Mouse (Mus musculus): Measurements from ENCODE around the gene 6030408B16Rik. TPM values are rescaled to one million over a fixed set of nuclear protein-coding genes. Genes with fewer than 3 reads are reported as not detected.

6030408B16Rik gene
- polyA plus RNA-seq, 1 experiment = not detected

GRCm38 (mm10) chr15:101333165-101333564 lies 40.2 kb downstream of the 6030408B16Rik start:
- peaks cover 6% of the 10 kb centered on the region for H3K27me3 ChIP-seq (ENCODE audit: control insufficient read depth)
- TF ChIP-seq GATA1 (IDR thresholded peaks at IDR 0.05; ENCODE audit: low read length) = no peak
- TF ChIP-seq TAL1 (IDR thresholded peaks at IDR 0.05; ENCODE audit: low read length) = no peak
- H3K36me3 ChIP-seq (ENCODE audit: control insufficient read depth) = no peaks in the 10 kb centered on the region
- H3K4me1 ChIP-seq (ENCODE audit: control insufficient read depth) = no peaks in the 10 kb centered on the region
- H3K9me3 ChIP-seq (ENCODE audit: control insufficient read depth, low read length) = no peaks in the 10 kb centered on the region
- no peak overlapping the region for H3K4me3 ChIP-seq (replicated peaks)

- no peaks in the 10 kb centered on the region for H3K36me3 ChIP-seq (ENCODE audit: control insufficient read depth)
- no peak overlapping the region for H3K4me3 ChIP-seq (replicated peaks)
- H3K9me3 ChIP-seq (ENCODE audit: control insufficient read depth, low read length) = no peaks in the 10 kb centered on the region
- H3K27me3 ChIP-seq (ENCODE audit: control insufficient read depth) = peaks cover 6% of the 10 kb centered on the region
- H3K4me1 ChIP-seq (ENCODE audit: control insufficient read depth) = no peaks in the 10 kb centered on the region
- TF ChIP-seq TAL1 (IDR thresholded peaks at IDR 0.05; ENCODE audit: low read length) (no peak), GATA1 (IDR thresholded peaks at IDR 0.05; ENCODE audit: low read length) (no peak)
Measured at GRCm38 (mm10) chr15:101333648-101334047, 40.6 kb downstream of the 6030408B16Rik start.

- Histone ChIP-seq H3K9me3 (ENCODE audit: control insufficient read depth, low read length) (no peaks in the 10 kb centered on the region), H3K4me1 (ENCODE audit: control insufficient read depth) (no peaks in the 10 kb centered on the region), H3K27me3 (ENCODE audit: control insufficient read depth) (peaks cover 6% of the 10 kb centered on the region), H3K4me3 (replicated peaks) (no peak overlapping the region), H3K36me3 (ENCODE audit: control insufficient read depth) (no peaks in the 10 kb centered on the region)
- TF ChIP-seq TAL1 (IDR thresholded peaks at IDR 0.05; ENCODE audit: low read length) (no peak), GATA1 (IDR thresholded peaks at IDR 0.05; ENCODE audit: low read length) (no peak)
Measured at GRCm38 (mm10) chr15:101336474-101337174, 43.6 kb downstream of the 6030408B16Rik start.

- no peak overlapping the region for H3K4me3 ChIP-seq (replicated peaks)
- no peaks in the 10 kb centered on the region for H3K4me1 ChIP-seq (ENCODE audit: control insufficient read depth)
- H3K36me3 ChIP-seq (ENCODE audit: control insufficient read depth) = no peaks in the 10 kb centered on the region
Measured at GRCm38 (mm10) chr15:101338359-101338758, 45.3 kb downstream of the 6030408B16Rik start.

GRCm38 (mm10) chr15:101339537-101339936 lies 46.5 kb downstream of the 6030408B16Rik start:
- TF ChIP-seq TAL1 (IDR thresholded peaks at IDR 0.05; ENCODE audit: low read length) (no peak), GATA1 (IDR thresholded peaks at IDR 0.05; ENCODE audit: low read length) (no peak)
- Histone ChIP-seq H3K27me3 (ENCODE audit: control insufficient read depth) (peaks cover 6% of the 10 kb centered on the region), H3K4me3 (replicated peaks) (no peak overlapping the region), H3K36me3 (ENCODE audit: control insufficient read depth) (no peaks in the 10 kb centered on the region), H3K4me1 (ENCODE audit: control insufficient read depth) (no peaks in the 10 kb centered on the region), H3K9me3 (ENCODE audit: control insufficient read depth, low read length) (no peaks in the 10 kb centered on the region)

More at GRCm38 (mm10) chr15:101338359-101338758, 45.3 kb downstream of the 6030408B16Rik start:
- H3K9me3 ChIP-seq (ENCODE audit: control insufficient read depth, low read length) = no peaks in the 10 kb centered on the region
- TF ChIP-seq GATA1 (IDR thresholded peaks at IDR 0.05; ENCODE audit: low read length) (no peak), TAL1 (IDR thresholded peaks at IDR 0.05; ENCODE audit: low read length) (no peak)
- H3K27me3 ChIP-seq (ENCODE audit: control insufficient read depth) = peaks cover 6% of the 10 kb centered on the region

- Histone ChIP-seq H3K4me1 (ENCODE audit: control insufficient read depth) (no peaks in the 10 kb centered on the region), H3K36me3 (ENCODE audit: control insufficient read depth) (no peaks in the 10 kb centered on the region), H3K4me3 (replicated peaks) (no peak overlapping the region), H3K27me3 (ENCODE audit: control insufficient read depth) (no peaks in the 10 kb centered on the region), H3K9me3 (ENCODE audit: control insufficient read depth, low read length) (no peaks in the 10 kb centered on the region)
- TF ChIP-seq TAL1 (IDR thresholded peaks at IDR 0.05; ENCODE audit: low read length) = no peak
- no peak for TF ChIP-seq GATA1 (IDR thresholded peaks at IDR 0.05; ENCODE audit: low read length)
Measured at GRCm38 (mm10) chr15:101341797-101342515, 48.9 kb downstream of the 6030408B16Rik start.

Other genes starting within 250 kb of the 6030408B16Rik start
- gene Gm47841, start 245.8 kb upstream of the 6030408B16Rik start, polyA plus RNA-seq (2012) = not detected in 2 replicates
- not detected in 2 replicates for gene Fignl2, start 214.6 kb upstream of the 6030408B16Rik start, polyA plus RNA-seq (2012)
- gene Ankrd33, start 177.5 kb upstream of the 6030408B16Rik start, polyA plus RNA-seq (2012) = not detected in 2 replicates
- 0.15 TPM in 1 of 2 replicates, not detected in the other for gene Acvrl1, start 164.7 kb upstream of the 6030408B16Rik start, polyA plus RNA-seq (2012)
- gene Acvr1b, start 119.1 kb upstream of the 6030408B16Rik start, polyA plus RNA-seq (2012) = 0.02 and 0.03 TPM in 2 replicates
- 0.05 TPM in 1 of 2 replicates, not detected in the other for gene Grasp, start 69.0 kb upstream of the 6030408B16Rik start, polyA plus RNA-seq (2012)
- 0.14 and 0.16 TPM in 2 replicates for gene Nr4a1, start 38.9 kb upstream of the 6030408B16Rik start, polyA plus RNA-seq (2012)
- 2.8 and 3.0 TPM in 2 replicates for gene Atg101, start 8.9 kb upstream of the 6030408B16Rik start, polyA plus RNA-seq (2012)
- gene Krt80, start 77.0 kb downstream of the 6030408B16Rik start, polyA plus RNA-seq (2012) = not detected in 2 replicates
- not detected in 2 replicates for gene Krt7, start 117.8 kb downstream of the 6030408B16Rik start, polyA plus RNA-seq (2012)
- gene Krt87, start 145.6 kb downstream of the 6030408B16Rik start, polyA plus RNA-seq (2012) = not detected in 2 replicates
- not detected in 2 replicates for gene Krt88, start 154.5 kb downstream of the 6030408B16Rik start, polyA plus RNA-seq (2012)
- not detected in 2 replicates for gene Krt81, start 170.5 kb downstream of the 6030408B16Rik start, polyA plus RNA-seq (2012)
- gene Krt86, start 180.3 kb downstream of the 6030408B16Rik start, polyA plus RNA-seq (2012) = not detected in 2 replicates
- gene Krt83, start 198.3 kb downstream of the 6030408B16Rik start, polyA plus RNA-seq (2012) = not detected in 2 replicates
- gene Gm49425, start 224.0 kb downstream of the 6030408B16Rik start, polyA plus RNA-seq (2012) = not detected in 2 replicates
- gene Krt84, start 239.6 kb downstream of the 6030408B16Rik start, polyA plus RNA-seq (2012) = not detected in 2 replicates

All from erythroblast, embryonic 14.5 days (primary cell).